Mouse (Mus musculus) layer of hippocampus, postnatal 10 days (tissue): ENCODE measurements around the gene Cdr2. TPM values are rescaled to one million over a fixed set of nuclear protein-coding genes. Genes with fewer than 3 reads are reported as not detected.
"Not testable (repeated sequence)": the region's sequence is repeated elsewhere in the genome, so short reads cannot be mapped to it uniquely, and the experiment has no call there.

Experiments
- DNase-seq, 2 experiments: peaks; one replicate each; pipeline ENCODE4 v3.0.0; 2021; ENCODE audit warnings: low spot score in 2 of 2
- total RNA-seq, 2 experiments: library from RNA; stranded (reverse); gene quantifications; 2 replicates each; pipeline ENCODE4 v1.2.3; 2021

Cdr2 gene
- total RNA-seq, 2 experiments from 2014 or later: 3.1 to 3.9 TPM

- no peak for DNase-seq
Observed at GRCm38 (mm10) chr7:120974001-120974400, 8.1 kb downstream of the Cdr2 start.

- DNase-seq: not testable (repeated sequence)
Observed at GRCm38 (mm10) chr7:120972471-120972870, 9.6 kb downstream of the Cdr2 start.

GRCm38 (mm10) chr7:120970112-120970511, 12.0 kb downstream of the Cdr2 start:
- DNase-seq: no peak

- DNase-seq: no peak
Observed at GRCm38 (mm10) chr7:120969221-120969620, 12.9 kb downstream of the Cdr2 start.

- DNase-seq: no peak
Observed at GRCm38 (mm10) chr7:120963126-120963525, 19.0 kb downstream of the Cdr2 start.

GRCm38 (mm10) chr7:120961893-120962292, 20.2 kb downstream of the Cdr2 start:
- no peak for DNase-seq

GRCm38 (mm10) chr7:120960601-120961000, 21.5 kb downstream of the Cdr2 start:
- no peak for DNase-seq

GRCm38 (mm10) chr7:120960116-120960515, 22.0 kb downstream of the Cdr2 start:
- no peak for DNase-seq

- DNase-seq: not testable (repeated sequence)
Observed at GRCm38 (mm10) chr7:120953591-120953990, 28.5 kb downstream of the Cdr2 start.

GRCm38 (mm10) chr7:120943936-120944509, 38.1 kb downstream of the Cdr2 start:
- no peak for DNase-seq

- no peak for DNase-seq
Observed at GRCm38 (mm10) chr7:120942506-120942905, 39.6 kb downstream of the Cdr2 start.

- no peak for DNase-seq
Observed at GRCm38 (mm10) chr7:120941214-120941613, 40.9 kb downstream of the Cdr2 start.

- DNase-seq: no peak
Observed at GRCm38 (mm10) chr7:120940343-120940742, 41.8 kb downstream of the Cdr2 start.

GRCm38 (mm10) chr7:120938206-120938605, 43.9 kb downstream of the Cdr2 start:
- no peak for DNase-seq

- DNase-seq: no peak
Observed at GRCm38 (mm10) chr7:120936522-120936921, 45.6 kb downstream of the Cdr2 start.

- peak; percentile 46 to 66 for DNase-seq
Observed at GRCm38 (mm10) chr7:120934716-120935115, 47.4 kb downstream of the Cdr2 start.

GRCm38 (mm10) chr7:120933680-120934195, 48.4 kb downstream of the Cdr2 start:
- DNase-seq: no peak

- DNase-seq: no peak
Observed at GRCm38 (mm10) chr7:120933110-120933509, 49.0 kb downstream of the Cdr2 start.

- peak in 1 of 2 experiments; percentile 54 for DNase-seq
Observed at GRCm38 (mm10) chr7:120918526-120918962, 63.6 kb downstream of the Cdr2 start.

- DNase-seq: peak; percentile 100
Observed at GRCm38 (mm10) chr7:120917592-120918461, 64.3 kb downstream of the Cdr2 start, which contains the start of gene Polr3e. Gene Polr3e, plus strand, starts transcription at chr7:120917744.

- no peak for DNase-seq
Observed at GRCm38 (mm10) chr7:120917279-120917591, 64.9 kb downstream of the Cdr2 start.

- no peak for DNase-seq
Observed at GRCm38 (mm10) chr7:120916262-120916875, 65.7 kb downstream of the Cdr2 start.
